Mouse (Mus musculus) forebrain, embryonic 14.5 days (tissue): Measurements from ENCODE around the gene Slx1b. TPM values are rescaled to one million over a fixed set of nuclear protein-coding genes. Genes with fewer than 3 reads are reported as not detected.
"Not testable (repeated sequence)": the region's sequence is repeated elsewhere in the genome, so short reads cannot be mapped to it uniquely, and the experiment has no call there.

ENCODE experiments used
- ATAC-seq: fragments of 200-750 bp; cut with Nextera tagmentation; 2 replicates; pipeline ENCODE4 v1.8.0; 2017; ENCODE audit warnings: mild to moderate bottlenecking, moderate library complexity
- DNase-seq: peaks from one replicate; pipeline ENCODE4 v3.0.0-alpha.2; 2015; ENCODE audit warnings: low spot score
- H3K27ac ChIP-seq: fragments of 300-500 bp; sonication (generic); 2 replicates; pipeline ENCODE4 v1.5.1; 2014; ENCODE audit warnings: low read depth, mild to moderate bottlenecking, control low read depth, low read length, moderate library complexity
- H3K27me3 ChIP-seq: fragments of 300-500 bp; sonication (generic); replicated peaks from 2 replicates; pipeline ENCODE4 v1.6.1; 2014; ENCODE audit warnings: low read length, control low read depth, mixed read lengths; ENCODE audit not compliant: control insufficient read depth, insufficient read depth
- H3K36me3 ChIP-seq: fragments of 300-500 bp; sonication (generic); 2 replicates; pipeline ENCODE4 v1.6.1; 2014; ENCODE audit warnings: low read length, control low read depth; ENCODE audit not compliant: control insufficient read depth, insufficient read depth
- H3K4me1 ChIP-seq: fragments of 300-500 bp; sonication (generic); 2 replicates; pipeline ENCODE4 v1.6.1; 2014; ENCODE audit warnings: antibody characterized with exemption, low read length, control low read depth; ENCODE audit not compliant: control insufficient read depth, insufficient read depth
- H3K4me2 ChIP-seq: fragments of 300-500 bp; sonication (generic); 2 replicates; pipeline ENCODE4 v1.6.1; 2014; ENCODE audit warnings: mild to moderate bottlenecking, control low read depth, low read length
- H3K4me3 ChIP-seq: fragments of 300-500 bp; sonication (generic); 2 replicates; pipeline ENCODE4 v1.5.1; 2014; ENCODE audit warnings: low read depth, low read length, control low read depth
- H3K9ac ChIP-seq: fragments of 300-500 bp; sonication (generic); 2 replicates; pipeline ENCODE4 v1.6.1; 2014; ENCODE audit warnings: mild to moderate bottlenecking, low read length, control low read depth, moderate library complexity
- H3K9me3 ChIP-seq: fragments of 300-500 bp; sonication (generic); replicated peaks from 2 replicates; pipeline ENCODE4 v1.6.1; 2016; ENCODE audit warnings: low read length, control low read depth, mixed read lengths; ENCODE audit not compliant: control insufficient read depth
- WGBS: fragments of 180-500 bp; shearing (Covaris S2); extraction: QIAGEN DNeasy Blood & Tissue Kit; methylation state at CpG from one replicate; pipeline ENCODE4 v1.1.7; 2014; 5-methylcytosine and 5-hydroxymethylcytosine counted together
- polyA plus RNA-seq: library from polyadenylated mRNA; unstranded; fragments of >200 nt; fragmentation: Nextera tagmentation; extraction: Ambion mirVana; gene quantifications from 2 replicates; pipeline ENCODE4 v1.2.1, GENCODE M21; 2014

The Slx1b gene
- polyA plus RNA-seq, 1 experiment from 2014 or later: 8.8 TPM

DNA sequence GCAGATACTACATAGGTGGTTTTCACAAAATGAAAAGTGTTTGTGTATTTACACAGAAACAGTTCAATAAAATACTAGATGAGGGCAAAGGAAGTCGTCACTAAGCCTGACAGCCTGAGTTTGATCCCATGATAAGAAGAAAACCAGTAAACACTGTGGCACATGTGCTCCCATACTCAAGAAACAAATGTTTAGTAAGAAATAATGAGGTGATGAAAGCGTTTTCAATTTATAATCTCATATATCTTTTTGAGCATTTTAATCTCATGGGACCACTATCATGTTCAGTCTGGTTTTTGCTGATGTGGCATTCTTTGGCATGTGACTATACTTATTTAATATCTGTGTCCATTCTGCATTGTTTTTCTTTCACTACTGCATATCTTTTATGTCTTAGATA is 41.6 kb downstream of the Slx1b start:
- Histone ChIP-seq H3K27me3 (no peaks in the 10 kb centered on the region), H3K4me1 (peaks cover 8% of the 10 kb centered on the region; the same call in 1 of the 2 replicates), H3K4me3 (no peak overlapping the region), H3K9ac (no peak overlapping the region), H3K27ac (no peak overlapping the region), H3K36me3 (no peaks in the 10 kb centered on the region), H3K9me3 (no peaks in the 10 kb centered on the region), H3K4me2 (no peak overlapping the region)
- ATAC-seq (no peak), DNase-seq (no peak)
- 86% methylated on average over 2 of the region's 2 CpGs for WGBS

DNA sequence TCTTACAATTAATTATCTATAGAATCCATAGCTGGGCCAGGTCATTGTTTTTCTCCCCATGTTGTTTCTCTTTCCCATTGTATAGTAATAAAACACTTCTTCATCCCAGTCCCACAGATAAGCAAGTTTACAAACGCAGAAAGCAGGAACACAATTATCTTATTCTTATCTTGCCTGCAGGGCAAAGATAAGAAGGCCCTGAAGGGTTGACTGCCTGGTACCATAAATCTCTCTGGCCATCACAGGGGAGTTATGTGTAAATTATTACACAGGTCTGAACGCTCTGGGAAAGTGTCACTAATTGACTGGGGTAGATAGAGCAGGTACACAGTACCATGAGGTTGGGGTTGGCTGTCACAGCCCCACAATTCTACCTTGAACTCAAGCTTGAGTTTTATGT is 44.7 kb downstream of the Slx1b start:
- H3K9ac ChIP-seq: no peak overlapping the region
- no peaks in the 10 kb centered on the region for H3K36me3 ChIP-seq
- DNase-seq: no peak
- WGBS: 98% methylated on average over 2 of the region's 2 CpGs
- ATAC-seq: no peak
- H3K4me1 ChIP-seq: peaks cover 8% of the 10 kb centered on the region; the same call in 1 of the 2 replicates
- H3K27me3 ChIP-seq: no peaks in the 10 kb centered on the region
- H3K4me2 ChIP-seq: no peak overlapping the region
- no peaks in the 10 kb centered on the region for H3K9me3 ChIP-seq
- no peak overlapping the region for H3K27ac ChIP-seq
- H3K4me3 ChIP-seq: no peak overlapping the region

DNA sequence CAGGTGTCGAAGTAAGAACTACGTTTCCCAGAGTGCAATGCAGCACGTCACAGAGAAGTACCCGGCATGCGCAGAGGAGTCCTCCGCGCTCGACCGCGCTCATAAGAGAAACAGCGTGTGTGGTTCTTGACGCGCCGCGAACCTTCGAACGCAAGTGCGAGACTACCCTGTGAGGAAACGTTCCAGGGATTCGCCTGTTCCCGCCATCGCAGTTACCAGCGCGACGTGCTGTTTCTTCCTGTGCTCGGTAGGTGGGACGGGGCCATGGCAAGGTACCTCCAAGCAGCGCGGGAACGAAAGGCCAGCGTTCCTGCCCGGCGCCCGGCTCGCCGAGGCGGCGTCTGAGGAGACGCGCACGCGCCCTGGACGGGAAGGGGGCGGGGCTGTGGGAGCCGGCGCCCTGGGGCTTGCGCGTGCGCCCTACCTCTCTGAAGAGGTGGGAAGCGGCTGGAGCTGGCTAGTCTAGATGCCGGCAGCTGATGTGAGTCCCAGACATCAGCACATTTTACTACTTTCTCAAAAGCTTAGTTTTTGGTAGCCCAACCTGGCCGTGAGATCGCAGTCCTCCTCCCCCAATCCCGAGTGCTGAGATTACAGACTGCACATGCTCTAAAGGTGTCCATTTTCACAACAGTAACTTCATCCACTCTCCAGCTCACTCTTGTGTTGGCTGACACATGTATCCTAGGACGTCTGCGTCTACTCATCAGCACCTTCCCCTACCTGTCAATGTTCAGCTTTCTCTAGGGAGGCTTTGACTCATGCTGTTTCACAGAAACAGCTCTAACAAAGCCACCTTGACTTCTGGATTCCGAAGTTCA is 46.1 kb downstream of the Slx1b start, which contains the start of gene Sgf29:
Gene Sgf29 (plus strand): TSS at position 79 of the 821 bp plus-strand sequence.
- ATAC-seq: peak; percentile 99
- WGBS: 1% methylated on average over 57 of the region's 57 CpGs
- no peaks in the 10 kb centered on the region for H3K27me3 ChIP-seq
- peak within 1 kb of the TSS; percentile 72 for H3K9ac ChIP-seq
- peaks cover 8% of the 10 kb centered on the region; the same call in 1 of the 2 replicates for H3K4me1 ChIP-seq
- peak within 1 kb of the TSS; percentile 83 for H3K4me2 ChIP-seq
- peak within 1 kb of the TSS; percentile 50 for H3K4me3 ChIP-seq
- H3K9me3 ChIP-seq: no peaks in the 10 kb centered on the region
- peak within 1 kb of the TSS; percentile 87 for H3K27ac ChIP-seq
- H3K36me3 ChIP-seq: no peaks in the 10 kb centered on the region
- peak; percentile 97 for DNase-seq

GRCm38 (mm10) chr7:126648486-126648885 is 47.1 kb downstream of the Slx1b start:
- DNase-seq (peak; percentile 1), ATAC-seq (no peak)
- H3K9ac ChIP-seq: no peak overlapping the region
- H3K27me3 ChIP-seq: no peaks in the 10 kb centered on the region
- H3K27ac ChIP-seq: no peak overlapping the region
- peaks cover 8% of the 10 kb centered on the region; the same call in 1 of the 2 replicates for H3K4me1 ChIP-seq
- peak overlapping the region; percentile 83 for H3K4me2 ChIP-seq
- H3K36me3 ChIP-seq: no peaks in the 10 kb centered on the region
- H3K4me3 ChIP-seq: peak overlapping the region; percentile 50
- WGBS: 81% methylated on average over 4 of the region's 4 CpGs
- no peaks in the 10 kb centered on the region for H3K9me3 ChIP-seq

GRCm38 (mm10) chr7:126645708-126646107 is 49.9 kb downstream of the Slx1b start:
- 70% methylated on average over 5 of the region's 5 CpGs for WGBS
- H3K27me3 ChIP-seq: no peaks in the 10 kb centered on the region

DNA sequence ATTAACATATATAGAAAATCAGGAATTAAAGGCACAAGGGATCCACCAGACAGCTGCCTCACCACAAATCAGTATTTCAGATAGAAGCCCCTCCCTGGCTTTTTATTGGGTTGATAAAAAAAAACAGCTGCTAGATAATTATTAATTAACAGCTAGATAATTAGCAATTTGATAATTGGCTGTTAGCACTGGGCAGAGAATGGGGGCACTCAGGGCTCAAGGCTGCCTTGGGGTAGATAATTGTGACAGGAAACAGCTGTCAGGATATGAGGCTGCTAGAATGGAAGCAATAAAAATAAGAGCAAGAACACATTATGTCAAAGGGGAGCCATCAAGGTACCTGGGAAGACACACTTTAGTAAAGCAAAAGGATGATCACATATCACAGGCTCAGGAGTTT is 50.7 kb downstream of the Slx1b start:
- H3K27me3 ChIP-seq: no peaks in the 10 kb centered on the region
- no peak overlapping the region for H3K9ac ChIP-seq
- no peak overlapping the region for H3K4me2 ChIP-seq
- H3K9me3 ChIP-seq: no peaks in the 10 kb centered on the region
- no peak overlapping the region for H3K27ac ChIP-seq
- DNase-seq: peak; percentile 5
- H3K36me3 ChIP-seq: no peaks in the 10 kb centered on the region
- no peak overlapping the region for H3K4me3 ChIP-seq
- ATAC-seq: no peak
- peaks cover 2% of the 10 kb centered on the region; the same call in 1 of the 2 replicates for H3K4me1 ChIP-seq

More at GRCm38 (mm10) chr7:126645708-126646107, 49.9 kb downstream of the Slx1b start:
- Histone ChIP-seq H3K4me1 (peaks cover 8% of the 10 kb centered on the region; the same call in 1 of the 2 replicates), H3K27ac (no peak overlapping the region), H3K36me3 (no peaks in the 10 kb centered on the region), H3K4me3 (no peak overlapping the region), H3K9me3 (no peaks in the 10 kb centered on the region), H3K4me2 (no peak overlapping the region), H3K9ac (no peak overlapping the region)
- DNase-seq: no peak
- no peak for ATAC-seq

DNA sequence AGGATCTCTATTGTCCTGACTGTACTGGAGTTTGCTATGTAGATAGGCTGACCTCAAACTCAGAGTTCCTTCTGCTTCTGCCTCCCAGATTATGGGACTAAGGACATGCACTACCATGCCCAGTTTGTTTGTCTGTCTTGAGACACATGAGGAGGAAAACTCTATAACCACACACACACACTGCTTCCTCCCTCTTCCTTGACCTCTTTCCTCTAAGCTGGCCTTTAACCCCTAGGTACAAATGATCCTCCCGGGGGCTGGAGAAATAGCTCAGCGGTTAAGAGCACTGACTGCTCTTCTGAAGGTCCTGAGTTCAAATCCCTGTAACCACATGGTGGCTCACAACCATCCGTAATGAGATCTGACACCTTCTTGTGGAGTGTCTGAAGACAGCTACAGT is 51.2 kb downstream of the Slx1b start:
- Histone ChIP-seq H3K27ac (no peak overlapping the region), H3K9ac (no peak overlapping the region), H3K9me3 (no peaks in the 10 kb centered on the region), H3K36me3 (no peaks in the 10 kb centered on the region), H3K4me1 (no peaks in the 10 kb centered on the region), H3K4me3 (no peak overlapping the region), H3K4me2 (no peak overlapping the region), H3K27me3 (no peaks in the 10 kb centered on the region)
- ATAC-seq (no peak), DNase-seq (no peak)
- WGBS: 83% methylated on average over 3 of the region's 3 CpGs

DNA sequence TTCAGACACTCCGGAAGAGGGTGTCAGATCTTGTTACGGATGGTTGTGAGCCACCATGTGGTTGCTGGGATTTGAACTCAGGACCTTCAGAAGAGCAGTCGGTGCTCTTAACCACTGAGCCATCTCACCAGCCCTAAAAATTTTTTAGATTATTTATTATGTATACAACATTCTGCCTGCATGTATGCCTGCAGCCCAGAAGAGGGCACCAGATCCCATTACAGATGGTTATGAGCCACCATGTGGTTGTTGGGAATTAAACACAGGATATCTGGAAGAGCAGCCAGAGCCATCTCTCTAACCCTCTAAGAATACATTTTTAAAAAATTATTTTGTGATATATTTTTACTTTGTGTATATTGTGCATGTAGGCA is 52.4 kb downstream of the Slx1b start:
- not testable (repeated sequence) for H3K9me3 ChIP-seq, H3K9ac ChIP-seq, H3K4me1 ChIP-seq, ATAC-seq, H3K27me3 ChIP-seq, H3K36me3 ChIP-seq, H3K27ac ChIP-seq, H3K4me2 ChIP-seq, H3K4me3 ChIP-seq
- DNase-seq: peak; percentile 64
- 58% methylated on average over 3 of the region's 3 CpGs for WGBS

DNA sequence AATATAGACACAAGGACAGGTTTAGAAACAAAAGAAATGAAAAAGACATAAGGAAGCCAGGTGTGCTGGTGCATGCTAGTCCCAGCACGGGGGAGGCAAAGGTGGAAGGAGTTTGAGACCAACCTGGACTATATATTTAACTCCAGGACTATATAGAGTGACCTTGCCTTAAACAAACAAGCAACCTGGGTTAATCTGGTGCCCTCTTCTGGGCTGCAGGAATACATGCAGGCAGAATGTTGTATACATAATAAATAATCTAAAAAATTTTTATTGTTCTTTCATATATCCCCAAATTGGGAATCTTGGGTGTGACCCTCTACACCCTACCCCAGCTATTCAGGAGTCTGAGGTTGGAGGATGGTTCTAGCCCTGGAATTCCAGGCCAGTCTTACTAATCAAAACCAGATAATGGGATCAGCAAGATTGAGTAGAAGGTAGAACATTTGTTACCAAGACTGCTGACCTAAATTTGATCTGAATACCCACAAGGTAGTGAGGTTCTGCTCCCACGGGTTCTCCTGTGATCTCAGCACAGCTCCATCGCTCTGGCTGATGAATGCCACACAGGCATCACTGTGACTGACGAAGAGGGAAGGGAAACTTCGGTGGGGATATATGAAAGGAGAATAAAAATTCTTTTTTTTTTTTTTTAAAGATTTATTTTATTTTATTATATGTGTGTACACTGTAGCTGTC is 52.9 kb downstream of the Slx1b start:
- no peak overlapping the region for H3K27ac ChIP-seq
- 77% methylated on average over 5 of the region's 5 CpGs for whole genome bisulfite sequencing

More for the DNA sequence above, 52.9 kb downstream of the Slx1b start:
- Histone ChIP-seq H3K4me2 (no peak overlapping the region), H3K9ac (no peak overlapping the region), H3K36me3 (no peaks in the 10 kb centered on the region), H3K4me1 (no peaks in the 10 kb centered on the region), H3K27me3 (no peaks in the 10 kb centered on the region), H3K4me3 (no peak overlapping the region), H3K9me3 (no peaks in the 10 kb centered on the region)
- DNase-seq (no peak), ATAC-seq (no peak)
